Mouse (Mus musculus) bone marrow macrophage, adult 2 months (primary cell): ENCODE results near the gene Ptpre.

Experiments used
- CTCF ChIP-seq: IDR thresholded peaks from 2 replicates; pipeline ENCODE4 v1.5.1; 2012; ENCODE audit warnings: low read depth, mild to moderate bottlenecking, low read length, moderate library complexity
- POLR2A ChIP-seq: IDR thresholded peaks from 2 replicates; pipeline ENCODE4 v1.6.1; 2012; ENCODE audit warnings: mild to moderate bottlenecking, low read depth, low read length, borderline replicate concordance

DNA sequence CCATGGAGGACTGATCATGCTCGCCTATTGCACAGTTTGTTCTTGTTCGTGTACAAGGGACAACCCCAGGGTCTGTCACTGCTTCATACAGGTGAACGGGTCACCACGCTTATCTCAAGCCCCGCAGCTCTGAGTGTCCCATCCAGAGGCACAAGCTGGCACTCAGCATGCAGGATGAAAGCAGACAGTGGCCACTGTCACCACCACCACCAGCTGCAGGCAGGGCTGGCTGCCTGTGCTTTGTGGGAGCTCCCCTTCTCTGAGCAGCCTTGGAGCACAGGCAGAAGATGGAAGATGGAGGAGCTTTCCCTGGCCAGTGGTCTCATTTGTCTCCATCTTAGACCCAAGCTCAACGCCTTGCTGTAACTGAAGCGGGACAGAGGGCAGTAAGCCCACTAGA, 147.7 kb downstream of the Ptpre start:
- TF ChIP-seq CTCF (no peak), POLR2A (no peak)
